Mouse (Mus musculus) stomach, postnatal 0 days (tissue): ENCODE measurements around the gene Set. TPM values are rescaled to one million over a fixed set of nuclear protein-coding genes. Genes with fewer than 3 reads are reported as not detected.

Source experiments
- ATAC-seq: fragments of 200-750 bp; cut with Nextera tagmentation; 2 replicates; pipeline ENCODE4 v1.8.0; 2017; ENCODE audit not compliant: low FRiP score, low TSS enrichment
- DNase-seq: peaks from one replicate; pipeline ENCODE4 v3.0.0-alpha.2; 2016; ENCODE audit warnings: low spot score
- H3K27ac ChIP-seq: fragments of 300-500 bp; sonication (generic); replicated peaks from 2 replicates; pipeline ENCODE4 v1.5.1; 2014; ENCODE audit warnings: mild to moderate bottlenecking, control low read depth
- H3K27me3 ChIP-seq: fragments of 300-500 bp; sonication (generic); 2 replicates; pipeline ENCODE4 v1.6.1; 2014; ENCODE audit warnings: low read length; ENCODE audit not compliant: control insufficient read depth, insufficient read depth
- H3K36me3 ChIP-seq: fragments of 300-500 bp; sonication (generic); 2 replicates; pipeline ENCODE4 v1.6.1; 2014; ENCODE audit warnings: low read length, mixed read lengths; ENCODE audit not compliant: control insufficient read depth, insufficient read depth
- H3K4me1 ChIP-seq: fragments of 300-500 bp; sonication (generic); replicated peaks from 2 replicates; pipeline ENCODE4 v1.6.1; 2014; ENCODE audit warnings: antibody characterized with exemption; ENCODE audit not compliant: control insufficient read depth, insufficient read depth
- H3K4me2 ChIP-seq: fragments of 300-500 bp; sonication (generic); replicated peaks from 2 replicates; pipeline ENCODE4 v1.6.1; 2014; ENCODE audit warnings: low read depth, mild to moderate bottlenecking, control low read depth, moderate library complexity
- H3K4me3 ChIP-seq: fragments of 300-500 bp; sonication (generic); 2 replicates; pipeline ENCODE4 v1.5.1; 2014; ENCODE audit warnings: low read depth, low read length, control low read depth
- H3K9ac ChIP-seq: fragments of 300-500 bp; sonication (generic); 2 replicates; pipeline ENCODE4 v1.6.1; 2014; ENCODE audit warnings: mild to moderate bottlenecking, low read length, control low read depth, mixed read lengths
- H3K9me3 ChIP-seq: fragments of 300-500 bp; sonication (generic); 2 replicates; pipeline ENCODE4 v1.6.1; 2016; ENCODE audit warnings: low read length; ENCODE audit not compliant: control insufficient read depth
- CTCF ChIP-seq: IDR thresholded peaks from 2 replicates; pipeline ENCODE4 v1.5.1; 2016; ENCODE audit warnings: antibody characterized with exemption, low read depth, mild to moderate bottlenecking, moderate library complexity
- EP300 ChIP-seq: optimal IDR thresholded peaks from 2 replicates; pipeline ENCODE3; 2016; ENCODE audit warnings: antibody characterized with exemption
- WGBS: fragments of 180-500 bp; shearing (Covaris S2); extraction: QIAGEN DNeasy Blood & Tissue Kit; methylation state at CpG from one replicate; pipeline ENCODE4 v1.1.7; 2014; 5-methylcytosine and 5-hydroxymethylcytosine counted together
- polyA plus RNA-seq: library from polyadenylated mRNA; unstranded; fragments of >200 nt; fragmentation: Nextera tagmentation; extraction: Ambion mirVana; gene quantifications from 2 replicates; pipeline ENCODE4 v1.2.1, GENCODE M21; 2015

The Set gene
- polyA plus RNA-seq, 1 experiment from 2014 or later, result 202 TPM

DNA sequence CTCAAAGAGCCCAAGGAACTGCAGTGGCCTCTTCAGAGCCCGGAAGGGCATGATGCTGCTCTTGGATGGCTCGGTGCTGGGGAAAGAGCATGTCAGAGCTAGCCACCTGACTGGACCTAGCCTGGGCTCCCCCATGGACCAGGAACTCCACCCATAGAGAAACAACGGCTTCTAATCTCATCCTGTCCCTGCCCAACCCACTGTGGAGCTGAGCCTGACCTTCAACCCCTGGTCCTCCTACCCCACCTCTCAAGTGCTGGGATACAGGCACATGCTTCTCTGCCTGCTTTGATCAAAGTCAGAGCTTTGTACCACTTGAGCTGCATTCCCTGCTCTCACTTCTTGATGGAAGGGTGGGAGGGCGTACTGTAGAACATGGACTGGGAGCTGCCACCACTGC, 51.1 kb downstream of the Set start:
- TF ChIP-seq CTCF (no peak), EP300 (no peak)
- Histone ChIP-seq H3K4me1 (no peaks in the 10 kb centered on the region), H3K4me3 (no peak overlapping the region), H3K36me3 (peaks cover 29% of the 10 kb centered on the region), H3K27me3 (no peaks in the 10 kb centered on the region), H3K4me2 (no peak overlapping the region), H3K27ac (no peak overlapping the region), H3K9ac (no peak overlapping the region), H3K9me3 (no peaks in the 10 kb centered on the region)
- WGBS, result 85% methylated on average over 4 of the region's 4 CpGs
- ATAC-seq (no peak), DNase-seq (no peak)

DNA sequence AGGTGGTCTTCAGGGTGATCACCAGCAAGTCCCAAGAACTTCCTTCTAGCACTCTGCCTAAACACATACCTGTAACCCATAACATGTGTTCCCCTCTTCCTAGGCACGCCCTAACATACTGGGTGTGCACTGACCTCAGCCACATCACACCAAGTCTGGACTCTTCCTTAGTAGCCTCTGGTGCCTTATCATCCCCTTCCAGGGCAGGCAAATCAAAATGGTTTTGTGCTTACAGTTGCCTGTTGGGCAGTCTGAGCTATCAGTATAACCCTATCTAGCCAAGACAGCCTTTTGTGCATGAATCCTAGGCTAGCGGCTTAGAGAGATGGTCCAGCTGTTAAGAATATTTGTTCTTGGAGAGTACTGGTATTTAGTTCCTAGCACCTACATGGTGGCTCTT, 54.3 kb downstream of the Set start:
- TF ChIP-seq EP300 (no peak), CTCF (no peak)
- H3K4me2 ChIP-seq, result no peak overlapping the region
- no peak overlapping the region for H3K9ac ChIP-seq
- ATAC-seq (no peak), DNase-seq (no peak)
- H3K27ac ChIP-seq, result no peak overlapping the region
- H3K9me3 ChIP-seq, result no peaks in the 10 kb centered on the region
- H3K36me3 ChIP-seq, result peaks cover 24% of the 10 kb centered on the region
- no peak overlapping the region for H3K4me3 ChIP-seq
- no peaks in the 10 kb centered on the region for H3K4me1 ChIP-seq
- WGBS, result 85% methylated on average over 2 of the region's 2 CpGs
- no peaks in the 10 kb centered on the region for H3K27me3 ChIP-seq

DNA sequence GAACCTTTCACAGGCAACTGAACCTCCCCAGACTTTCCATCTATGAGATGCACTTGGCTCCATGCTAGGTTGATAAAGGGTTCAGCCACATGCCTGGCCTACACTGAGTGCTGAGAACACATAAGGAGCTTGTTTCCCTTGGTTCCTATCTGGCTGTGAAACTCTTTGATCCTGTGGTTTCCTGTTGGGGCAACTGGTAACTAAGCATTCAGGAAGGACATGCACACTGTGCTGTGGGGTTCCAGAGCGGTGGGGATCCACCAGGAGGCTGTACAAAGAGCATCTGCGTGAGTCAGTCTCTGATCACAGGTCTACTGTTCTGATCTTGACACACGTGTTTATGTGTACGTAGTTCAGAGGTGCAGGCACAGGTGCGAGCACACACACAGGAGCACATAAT, 55.4 kb downstream of the Set start:
- H3K9ac ChIP-seq, result no peak overlapping the region
- no peak overlapping the region for H3K4me2 ChIP-seq
- no peaks in the 10 kb centered on the region for H3K9me3 ChIP-seq
- ATAC-seq, result no peak
- 89% methylated on average over 5 of the region's 5 CpGs for WGBS
- DNase-seq, result no peak
- H3K4me1 ChIP-seq, result no peaks in the 10 kb centered on the region
- no peak overlapping the region for H3K27ac ChIP-seq
- TF ChIP-seq CTCF, result no peak
- TF ChIP-seq EP300, result no peak
- H3K27me3 ChIP-seq, result no peaks in the 10 kb centered on the region
- peaks cover 21% of the 10 kb centered on the region for H3K36me3 ChIP-seq
- H3K4me3 ChIP-seq, result no peak overlapping the region

DNA sequence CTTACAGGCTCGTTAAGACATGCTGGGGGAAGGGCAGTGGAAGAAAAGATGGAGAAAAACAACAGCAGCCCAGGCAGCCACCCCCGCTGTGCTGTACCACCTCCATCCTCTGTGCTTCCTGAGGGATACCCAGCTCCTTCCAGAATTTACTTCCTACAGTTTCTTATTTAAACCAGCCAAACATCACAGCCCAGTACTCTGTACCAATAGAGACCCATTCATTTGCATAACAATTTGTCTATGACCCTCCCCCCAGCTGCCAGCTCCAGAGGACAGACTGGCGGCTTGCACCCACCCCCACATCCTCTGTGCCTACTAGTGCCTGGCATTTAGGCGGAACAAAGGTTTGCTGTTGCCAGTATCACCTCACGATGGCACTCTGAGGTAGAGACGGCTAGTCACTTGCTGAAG, 62.5 kb downstream of the Set start:
- Histone ChIP-seq H3K4me2 (no peak overlapping the region), H3K4me3 (no peak overlapping the region), H3K27me3 (no peaks in the 10 kb centered on the region), H3K9me3 (no peaks in the 10 kb centered on the region), H3K36me3 (no peaks in the 10 kb centered on the region), H3K4me1 (no peaks in the 10 kb centered on the region), H3K9ac (no peak overlapping the region), H3K27ac (no peak overlapping the region)
- no peak for TF ChIP-seq EP300
- TF ChIP-seq CTCF, result no peak
- ATAC-seq (no peak), DNase-seq (no peak)
- 54% methylated on average over 6 of the region's 6 CpGs for WGBS

DNA sequence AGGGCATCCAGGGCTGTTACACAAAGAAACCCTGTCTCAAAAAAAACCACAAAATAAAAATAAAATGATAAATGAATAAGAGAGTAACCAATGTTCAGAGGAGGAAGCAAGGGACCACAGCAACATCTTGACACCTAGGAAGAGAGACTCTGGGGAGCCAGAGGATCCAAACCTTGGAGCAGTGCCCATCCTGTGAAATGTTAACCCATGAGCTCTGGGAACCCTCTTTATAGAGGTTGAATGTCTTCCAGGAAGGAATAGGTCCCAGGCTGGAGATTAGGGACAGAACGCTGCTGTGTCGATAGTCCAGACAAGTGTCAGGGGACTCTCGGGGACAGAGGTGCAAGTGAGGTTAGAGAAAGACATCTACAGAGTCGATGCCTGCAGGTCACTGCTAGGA, 63.1 kb downstream of the Set start:
- no peaks in the 10 kb centered on the region for H3K36me3 ChIP-seq
- TF ChIP-seq CTCF (no peak), EP300 (no peak)
- H3K27ac ChIP-seq, result no peak overlapping the region
- 84% methylated on average over 4 of the region's 4 CpGs for WGBS
- no peak overlapping the region for H3K4me3 ChIP-seq
- no peak overlapping the region for H3K4me2 ChIP-seq
- H3K4me1 ChIP-seq, result 0 out of 2 replicates have a peak, but pooled peaks cover 2% of the 10 kb centered on the region
- DNase-seq (no peak), ATAC-seq (no peak)
- H3K27me3 ChIP-seq, result no peaks in the 10 kb centered on the region
- H3K9ac ChIP-seq, result no peak overlapping the region
- no peaks in the 10 kb centered on the region for H3K9me3 ChIP-seq

Other genes with a start within 250 kb of the Set start
- gene Urm1, start 237.3 kb upstream of the Set start, polyA plus RNA-seq, result 15.9 and 16.2 TPM in 2 replicates
- 17.7 and 18.7 TPM in 2 replicates for gene Cercam, start 188.2 kb upstream of the Set start, polyA plus RNA-seq
- 20.5 and 22.6 TPM in 2 replicates for gene Odf2, start 168.2 kb upstream of the Set start, polyA plus RNA-seq
- 22.7 and 24.1 TPM in 2 replicates for gene Gle1, start 122.0 kb upstream of the Set start, polyA plus RNA-seq
- 44.2 and 48.3 TPM in 2 replicates for gene Sptan1, start 91.8 kb upstream of the Set start, polyA plus RNA-seq
- 10.9 and 13.2 TPM in 2 replicates for gene Wdr34, start 8.5 kb upstream of the Set start, polyA plus RNA-seq
- gene Pkn3, start 20.3 kb downstream of the Set start, polyA plus RNA-seq, result 3.0 and 3.1 TPM in 2 replicates
- 27.7 and 27.8 TPM in 2 replicates for gene Zdhhc12, start 36.3 kb downstream of the Set start, polyA plus RNA-seq
- gene Zer1, start 67.2 kb downstream of the Set start, polyA plus RNA-seq, result 2.9 and 3.1 TPM in 2 replicates
- 3.7 and 3.9 TPM in 2 replicates for gene Tbc1d13, start 76.4 kb downstream of the Set start, polyA plus RNA-seq
- gene Endog, start 114.1 kb downstream of the Set start, polyA plus RNA-seq, result 35.3 and 41.2 TPM in 2 replicates
- gene Spout1, start 121.1 kb downstream of the Set start, polyA plus RNA-seq, result 23.9 and 24.0 TPM in 2 replicates
- gene Kyat1, start 148.5 kb downstream of the Set start, polyA plus RNA-seq, result 81.2 and 89.3 TPM in 2 replicates
- 30.3 and 31.7 TPM in 2 replicates for gene Lrrc8a, start 180.3 kb downstream of the Set start, polyA plus RNA-seq
- gene Gm28035, start 183.2 kb downstream of the Set start, polyA plus RNA-seq, result 0.05 and 0.11 TPM in 2 replicates
- gene Phyhd1, start 208.8 kb downstream of the Set start, polyA plus RNA-seq, result 5.8 and 7.1 TPM in 2 replicates
- gene Gm28038, start 223.7 kb downstream of the Set start, polyA plus RNA-seq, result not detected in 2 replicates
- gene Dolk, start 229.0 kb downstream of the Set start, polyA plus RNA-seq, result 21.1 and 21.9 TPM in 2 replicates
- 8.5 and 9.9 TPM in 2 replicates for gene Nup188, start 229.0 kb downstream of the Set start, polyA plus RNA-seq